17 mouse cellular contexts compared by ENCODE assay signal in genomic region chr4:135146734-135147133, GRCm38 (mm10). TPM values are rescaled to one million over a fixed set of nuclear protein-coding genes. Genes with fewer than 3 reads are reported as not detected.
A peak's percentile ranks its signal among the peaks of the same experiment; 100 is the strongest.
DNase-seq lines count a peak whose midpoint lies in the region; ATAC-seq and TF ChIP-seq lines count a peak whose summit lies in the region.
"Had no signal": no experiment of that assay in that cellular context is flagged by ENCODE, and none has a peak within 500 bp of the region (broad histone marks: within the 10 kb centered on the region; RNA-seq: fewer than 3 reads in every experiment).

No protein-coding gene starts in this region.

- no peak overlapping the region for H3K4me3 ChIP-seq in kidney, adult 2 months (ENCODE audit: insufficient read depth, low read depth, low read length)
- peak overlapping the region; percentile 9; the same call in 1 of the 2 replicates for H3K4me3 ChIP-seq in embryonic facial prominence, embryonic 13.5 days
- H3K4me3 ChIP-seq in limb, embryonic 12.5 days (replicated peaks), result no peak overlapping the region
- H3K4me3 ChIP-seq in hindbrain, embryonic 10.5 days, result no peak overlapping the region
- H3K4me3 ChIP-seq: forebrain, embryonic 10.5 days had no signal

- peak; percentile 33 for DNase-seq in kidney, postnatal 10 days
- DNase-seq in kidney, adult 2 months, result no peak
- DNase-seq in NIH3T3 (ENCODE audit: low read depth), result peak; percentile 65
- no peak for DNase-seq in hindbrain, embryonic 10.5 days (ENCODE audit: low spot score)
- DNase-seq in liver, result no peak
- DNase-seq: cerebellum, postnatal 10 days; thymus, postnatal 4 days had no signal

- TF ChIP-seq POLR2A in kidney, adult 2 months (IDR thresholded peaks at IDR 0.05; ENCODE audit: low read depth, low read length), result no peak

- H3K9ac ChIP-seq in embryonic facial prominence, embryonic 13.5 days, result peak overlapping the region; percentile 41; the same call in 1 of the 2 replicates
- no peak overlapping the region for H3K9ac ChIP-seq in limb, embryonic 12.5 days (replicated peaks)

- no peaks in the 10 kb centered on the region for H3K9me3 ChIP-seq in embryonic facial prominence, embryonic 13.5 days
- no peaks in the 10 kb centered on the region for H3K9me3 ChIP-seq in limb, embryonic 12.5 days
- H3K9me3 ChIP-seq in hindbrain, embryonic 10.5 days, result no peaks in the 10 kb centered on the region
- H3K9me3 ChIP-seq: forebrain, embryonic 10.5 days had no signal

- H3K4me1 ChIP-seq in kidney, adult 2 months (ENCODE audit: control insufficient read depth, insufficient read depth, low read length), result no peaks in the 10 kb centered on the region
- peaks cover 55% of the 10 kb centered on the region for H3K4me1 ChIP-seq in embryonic facial prominence, embryonic 13.5 days
- peaks cover 56% of the 10 kb centered on the region for H3K4me1 ChIP-seq in limb, embryonic 12.5 days (replicated peaks)
- H3K4me1 ChIP-seq in hindbrain, embryonic 10.5 days (replicated peaks), result peaks cover 25% of the 10 kb centered on the region

- no peak overlapping the region for H3K27ac ChIP-seq in kidney, adult 2 months (ENCODE audit: insufficient read depth, low read depth, low read length)
- H3K27ac ChIP-seq in embryonic facial prominence, embryonic 13.5 days, result peak overlapping the region; percentile 90
- peak overlapping the region; percentile 78 for H3K27ac ChIP-seq in limb, embryonic 12.5 days
- H3K27ac ChIP-seq in hindbrain, embryonic 10.5 days, result no peak overlapping the region
- H3K27ac ChIP-seq: forebrain, embryonic 10.5 days; macrophage; stomach, postnatal 0 days had no signal

- 0 out of 2 replicates have a peak, but pooled peaks have one; percentile 33 for ATAC-seq in embryonic facial prominence, embryonic 13.5 days (ENCODE audit: insufficient number of reproducible peaks, insufficient read depth, low FRiP score, low TSS enrichment, low read depth)
- peak; percentile 33 for ATAC-seq in limb, embryonic 12.5 days (ENCODE audit: insufficient number of reproducible peaks, insufficient read depth, low FRiP score, low TSS enrichment, low read depth)
- no peak for ATAC-seq in inflammation-experienced regulatory T-cells, adult 6 months
- ATAC-seq: hindbrain, embryonic 16.5 days; Patski had no signal

- peak overlapping the region; percentile 52 for H3K4me2 ChIP-seq in embryonic facial prominence, embryonic 13.5 days
- peak overlapping the region; percentile 34 for H3K4me2 ChIP-seq in limb, embryonic 12.5 days

- H3K36me3 ChIP-seq in kidney, adult 2 months (ENCODE audit: control insufficient read depth, insufficient read depth, low read length), result no peaks in the 10 kb centered on the region
- no peaks in the 10 kb centered on the region for H3K36me3 ChIP-seq in embryonic facial prominence, embryonic 13.5 days
- H3K36me3 ChIP-seq in limb, embryonic 12.5 days, result no peaks in the 10 kb centered on the region
- no peaks in the 10 kb centered on the region for H3K36me3 ChIP-seq in hindbrain, embryonic 10.5 days
- H3K36me3 ChIP-seq: forebrain, embryonic 10.5 days had no signal

- TF ChIP-seq CTCF in kidney, adult 2 months (conservative IDR thresholded peaks at IDR 0.05; ENCODE audit: insufficient read depth, insufficient read length, low read depth, low read length), result no peak

- WGBS in kidney, adult 2 months, result 25% methylated on average over 15 of the region's 15 CpGs
- WGBS in embryonic facial prominence, embryonic 13.5 days, result 6% methylated on average over 15 of the region's 15 CpGs
- 1% methylated on average over 15 of the region's 15 CpGs for WGBS in limb, embryonic 12.5 days
- WGBS in hindbrain, embryonic 10.5 days, result 16% methylated on average over 15 of the region's 15 CpGs

- no peaks in the 10 kb centered on the region; the same call in none of the 2 replicates for H3K27me3 ChIP-seq in kidney, adult 2 months (replicated peaks; ENCODE audit: control insufficient read depth, insufficient read depth, low read length)
- H3K27me3 ChIP-seq in embryonic facial prominence, embryonic 13.5 days, result peaks cover 99% of the 10 kb centered on the region
- peaks cover 91% of the 10 kb centered on the region for H3K27me3 ChIP-seq in limb, embryonic 12.5 days
- peaks cover 100% of the 10 kb centered on the region for H3K27me3 ChIP-seq in hindbrain, embryonic 10.5 days (ENCODE audit: insufficient read depth, poor library complexity, severe bottlenecking)
- H3K27me3 ChIP-seq: Patski had no signal

RNA-seq across cellular contexts. Expression of gene Runx3, which starts 26.3 kb away (rescaled TPM):
- polyA plus RNA-seq in kidney, adult 2 months (2012; rRNA removed), result 0.65 and 1.4 TPM in 2 replicates
- 3.1 and 3.9 TPM in 2 replicates for polyA plus RNA-seq in embryonic facial prominence, embryonic 13.5 days (2015; fragmentation: Nextera tagmentation; extraction: Ambion mirVana)
- polyA plus RNA-seq in limb, embryonic 12.5 days (2016; fragmentation: Nextera tagmentation; extraction: Ambion mirVana), result 1.5 and 2.0 TPM in 2 replicates
- 0.07 and 0.09 TPM in 2 replicates for polyA plus RNA-seq in hindbrain, embryonic 10.5 days (2016; fragmentation: Nextera tagmentation; extraction: Ambion mirVana)
- 10 to 100 TPM in 2 of 3 experiments, 1 to 10 TPM in 1; 9.2 to 26.5 (median 11.1) TPM for polyA plus RNA-seq in inflammation-experienced regulatory T-cells, adult 6 months (2017; shearing (Covaris generic))
- polyA plus RNA-seq: hindbrain, embryonic 16.5 days; midbrain, postnatal 0 days; neural tube, embryonic 14.5 days had no signal

Comparison
In these comparisons a context has a peak if more than half of its experiments do, and no peak if none do; other contexts are left out.
1. DNase-seq: peak in kidney, postnatal 10 days (single experiment) and NIH3T3 (single experiment); none in kidney, adult 2 months (single experiment), hindbrain, embryonic 10.5 days (single experiment) and liver (single experiment).
2. H3K27ac ChIP-seq: peak in embryonic facial prominence, embryonic 13.5 days (single experiment) and limb, embryonic 12.5 days (single experiment); none in kidney, adult 2 months (single experiment) and hindbrain, embryonic 10.5 days (single experiment).